Mouse (Mus musculus): Measurements from ENCODE around the gene 1520401A03Rik.

1520401A03Rik gene

DNA sequence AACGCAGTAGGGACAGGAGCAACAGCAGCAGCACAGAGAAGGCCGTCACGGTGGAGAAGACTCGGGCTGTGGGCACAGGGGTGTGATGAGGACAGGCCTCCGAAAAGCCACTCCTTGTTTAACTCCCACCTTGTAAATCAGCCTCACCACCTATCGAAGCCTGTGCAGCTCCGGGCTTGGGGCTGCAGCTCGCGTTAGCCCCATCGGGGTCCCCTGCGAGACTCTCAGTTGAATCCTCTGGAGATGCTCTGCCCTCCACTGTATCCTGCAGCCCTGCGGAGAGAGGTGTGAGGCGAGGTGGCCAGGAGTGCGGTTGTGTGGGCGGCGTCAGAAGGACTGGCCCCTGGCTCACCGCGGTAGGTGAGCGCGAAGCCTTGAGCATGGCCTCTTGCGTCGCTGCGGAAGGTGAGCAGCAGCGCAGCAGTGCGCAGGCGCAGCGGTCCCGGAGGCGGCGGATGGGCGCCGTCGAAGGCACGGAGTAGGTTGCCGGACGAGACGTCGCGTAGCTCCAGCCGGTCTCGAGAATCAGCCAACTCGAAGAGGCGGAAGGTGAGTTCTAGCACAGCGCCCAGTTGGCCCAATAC, 19.7 kb upstream of the 1520401A03Rik start:
- DNase-seq, result no peak

DNA sequence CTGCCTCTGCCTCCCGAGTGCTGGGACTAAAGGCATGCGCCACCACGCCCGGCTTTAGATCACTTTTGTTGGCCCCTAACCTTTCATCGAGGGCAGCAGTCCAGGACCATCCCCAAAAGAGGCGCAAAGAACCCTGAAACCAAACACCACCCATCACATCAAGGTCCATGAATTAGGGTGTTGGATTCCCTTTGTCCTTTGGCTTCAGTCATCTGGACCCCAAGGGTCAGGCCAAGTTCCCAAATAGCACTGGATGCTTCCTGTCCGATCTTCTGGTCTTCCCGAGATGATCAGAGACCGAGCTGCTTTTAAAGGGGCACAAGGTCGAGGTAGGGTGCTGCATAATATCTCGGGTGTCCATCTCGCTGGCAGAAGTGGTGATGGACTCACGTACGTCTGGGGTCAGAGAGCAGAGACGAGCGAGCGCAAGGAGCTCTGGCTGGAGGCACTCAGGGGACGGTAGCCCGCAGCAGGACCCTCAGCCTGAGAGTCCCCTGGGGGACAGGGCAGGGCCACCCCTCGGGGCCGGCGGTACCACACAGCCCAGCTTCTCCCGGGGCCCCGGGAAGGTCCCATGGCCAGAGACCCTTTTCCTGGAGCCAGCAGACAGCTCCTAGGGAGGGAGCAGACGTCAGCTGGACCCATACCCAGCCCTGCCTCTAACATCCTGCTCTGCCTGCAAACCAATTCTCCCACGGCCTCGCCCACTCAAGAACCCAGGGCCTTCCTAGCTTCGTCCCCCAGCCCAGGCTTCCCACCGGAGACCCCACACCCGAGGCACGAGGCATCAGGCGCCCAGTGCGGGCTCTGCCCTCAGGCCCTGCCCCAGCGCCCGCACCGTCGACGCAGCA, 19.0 kb upstream of the 1520401A03Rik start:
- no peak for DNase-seq

DNA sequence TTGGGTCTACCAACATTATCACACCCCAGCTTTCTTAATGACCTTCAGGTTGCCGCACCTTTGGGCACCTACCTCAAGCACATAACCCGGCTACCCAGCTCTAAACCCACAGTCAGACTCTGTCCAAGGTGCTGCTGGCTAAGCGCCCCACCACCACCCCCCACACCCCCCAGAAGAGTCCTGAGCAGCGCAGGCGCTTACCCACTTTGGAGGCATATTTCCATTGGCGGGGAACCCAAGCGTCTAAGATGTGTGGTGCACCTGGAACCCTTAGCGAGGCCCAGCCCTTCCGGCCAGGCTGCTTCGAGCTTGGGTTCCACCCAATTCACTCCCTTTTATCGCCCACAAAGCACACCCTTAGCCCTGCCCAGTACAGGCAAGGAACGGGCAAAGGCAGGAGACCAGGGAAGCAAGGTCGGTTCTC, 18.0 kb upstream of the 1520401A03Rik start, which contains the start of gene Paqr4:
Paqr4 (minus strand) TSS at position 270 of the 424 bp plus-strand sequence.
- no peak for DNase-seq

GRCm38 (mm10) chr17:23740136-23740584, 17.6 kb upstream of the 1520401A03Rik start:
- DNase-seq, result peak; percentile 96

DNA sequence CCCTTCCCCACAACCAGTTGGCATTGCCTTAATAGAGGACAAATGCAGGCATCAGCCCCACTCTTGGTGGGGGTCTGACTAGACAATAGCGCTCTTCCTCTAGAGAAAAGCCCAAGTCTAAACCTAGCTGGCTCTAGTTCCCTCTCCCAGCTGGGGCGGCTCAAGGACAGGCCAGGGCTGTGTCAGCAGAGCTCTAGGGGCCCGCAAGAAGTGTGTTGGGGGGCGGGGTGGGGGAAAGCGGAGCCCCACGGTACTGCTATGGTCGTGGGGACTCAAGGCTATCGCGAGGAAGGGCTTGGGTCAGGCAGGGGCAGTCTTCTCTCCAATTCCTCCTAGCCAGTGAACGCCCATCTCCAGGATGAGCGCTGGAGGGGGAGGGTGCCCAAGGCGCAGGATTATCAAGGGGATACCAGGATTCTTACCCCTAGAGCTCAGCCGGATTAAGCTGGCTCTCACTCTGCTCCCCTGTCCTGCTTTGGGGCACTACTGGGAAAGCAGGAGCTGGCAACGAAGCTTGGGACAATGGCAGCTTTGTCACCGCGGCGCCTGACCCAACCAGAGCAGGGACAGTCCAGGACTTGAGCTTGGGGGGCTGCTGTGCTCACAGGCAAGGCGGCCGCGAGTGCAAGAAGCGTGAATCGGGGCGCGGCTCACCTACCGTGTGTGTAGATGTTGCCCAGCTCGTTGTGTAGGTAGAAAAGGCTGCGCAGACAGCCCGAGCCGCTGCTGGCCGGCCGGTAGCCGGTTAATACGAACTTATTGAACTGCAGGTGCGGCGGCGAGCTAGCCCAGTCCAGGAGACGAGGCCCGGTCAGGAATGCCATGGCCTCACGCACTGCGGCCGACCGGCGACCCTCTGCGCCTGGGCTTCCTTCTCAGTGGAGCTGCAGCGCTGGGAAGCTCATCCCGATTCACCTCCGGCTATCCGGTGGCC, 16.9 kb upstream of the 1520401A03Rik start:
- DNase-seq, result peak; percentile 54

DNA sequence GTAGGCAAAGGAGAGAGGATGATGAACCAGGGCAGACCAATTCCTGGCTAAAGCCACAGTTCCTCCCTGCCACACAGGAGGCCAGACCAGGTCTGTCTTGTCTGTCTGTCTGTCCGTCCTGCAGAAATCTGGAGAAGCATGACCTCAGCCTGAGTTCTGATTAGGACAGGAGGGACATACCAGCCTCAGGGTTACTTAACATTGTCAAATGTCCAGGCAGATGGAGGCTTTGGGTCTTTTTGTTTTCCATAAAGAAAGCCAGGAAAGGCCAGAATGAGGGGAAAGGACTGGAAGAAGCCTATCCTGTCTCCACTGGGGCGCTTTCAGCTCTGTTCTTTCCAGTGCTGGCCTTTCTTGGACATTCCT, 16.2 kb upstream of the 1520401A03Rik start:
- no peak for DNase-seq

DNA sequence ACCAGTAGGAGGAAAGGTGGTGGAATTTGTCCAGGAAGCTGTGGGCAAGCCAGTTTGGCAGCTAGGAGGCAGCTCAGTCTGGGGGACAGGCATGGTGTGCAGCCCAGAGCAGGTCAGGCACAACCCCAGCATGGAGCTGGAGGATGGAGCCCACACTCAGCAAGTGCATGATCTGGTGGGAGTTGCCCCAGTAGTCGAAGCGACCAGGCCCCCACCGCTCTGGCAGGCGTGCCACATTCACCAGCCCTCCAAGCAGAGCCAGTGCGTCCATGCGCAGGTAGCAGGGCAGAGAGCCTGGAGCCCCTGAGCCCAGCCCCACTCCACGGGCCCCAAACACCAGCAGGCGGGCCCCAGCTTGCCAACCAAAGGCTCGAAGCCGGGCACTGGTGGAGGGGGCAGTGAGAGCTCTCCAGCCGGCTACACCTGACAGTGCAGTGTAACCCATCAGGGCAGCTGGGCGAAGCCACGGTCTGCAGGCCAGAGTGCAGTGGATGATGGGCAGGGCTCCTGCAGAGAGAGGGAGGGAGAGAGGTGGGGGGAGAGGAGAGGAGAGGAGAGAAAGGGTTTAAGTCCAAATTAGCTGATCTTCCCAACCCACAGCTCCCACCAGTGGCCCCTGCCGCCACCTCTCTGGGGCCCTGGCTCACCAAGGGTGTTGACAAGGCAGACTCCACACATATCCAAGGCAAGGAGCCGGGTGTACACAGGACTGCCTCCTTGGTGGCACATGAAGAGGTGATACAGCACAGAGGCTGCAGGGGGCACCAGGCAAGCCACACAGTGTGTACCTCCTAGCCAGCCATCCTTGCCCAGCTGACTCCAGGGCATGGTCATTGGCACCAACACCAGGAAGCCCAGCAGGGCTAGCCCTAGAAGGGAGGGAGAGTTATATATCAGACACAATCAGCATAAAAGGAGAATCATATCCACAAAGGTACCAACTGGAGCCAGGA, 15.2 kb upstream of the 1520401A03Rik start:
- DNase-seq, result no peak

GRCm38 (mm10) chr17:23734341-23734740, 11.8 kb upstream of the 1520401A03Rik start:
- no peak for DNase-seq

DNA sequence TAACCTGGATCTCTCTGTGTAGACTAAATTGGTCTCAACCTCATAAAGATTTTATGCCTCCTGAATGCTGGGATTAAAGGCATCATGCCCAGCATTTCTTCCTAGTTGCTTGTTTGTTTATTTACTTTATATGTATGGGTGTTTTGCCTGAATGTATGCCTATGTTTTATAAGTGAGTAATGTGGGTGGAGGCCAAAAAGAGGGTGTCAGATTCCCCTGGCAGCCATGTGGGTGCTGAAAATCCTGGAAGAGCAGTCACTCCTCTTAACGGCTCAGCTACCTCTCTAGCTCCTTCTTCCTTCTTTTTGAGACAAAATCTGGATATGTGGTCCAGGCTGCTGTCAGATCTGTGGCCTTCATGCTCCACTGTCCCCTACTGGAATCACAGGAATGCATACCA, 7.9 kb upstream of the 1520401A03Rik start:
- DNase-seq, result no peak

GRCm38 (mm10) chr17:23726758-23727142, 4.2 kb upstream of the 1520401A03Rik start:
- DNase-seq, result peak; percentile 67

GRCm38 (mm10) chr17:23725999-23726757, 3.6 kb upstream of the 1520401A03Rik start, which contains the start of gene Pkmyt1:
Pkmyt1 (plus strand) TSS chr17:23726336.
- DNase-seq, result peak; percentile 95

GRCm38 (mm10) chr17:23725477-23725876, 2.9 kb upstream of the 1520401A03Rik start:
- no peak for DNase-seq

DNA sequence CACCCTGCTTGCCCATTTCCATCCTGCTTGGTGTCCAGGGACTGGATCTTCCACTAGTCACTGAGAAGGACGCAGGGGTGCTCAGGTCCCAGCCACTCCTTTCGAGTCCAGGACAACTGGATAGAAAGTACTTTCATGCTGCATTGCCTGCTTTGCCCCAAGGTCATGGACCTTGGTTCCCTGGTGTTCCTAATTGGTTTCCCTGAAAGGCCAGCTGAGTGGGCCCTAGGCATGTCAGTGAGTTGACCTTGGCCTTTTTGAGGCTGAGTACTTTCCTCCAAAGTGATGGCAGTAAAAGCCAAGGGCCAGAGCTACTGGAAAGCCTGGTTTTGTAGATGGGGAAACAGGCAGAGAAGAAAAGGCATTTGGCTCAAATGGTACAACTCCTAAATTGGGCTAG, 697 bp downstream of the 1520401A03Rik start:
- no peak for DNase-seq

DNA sequence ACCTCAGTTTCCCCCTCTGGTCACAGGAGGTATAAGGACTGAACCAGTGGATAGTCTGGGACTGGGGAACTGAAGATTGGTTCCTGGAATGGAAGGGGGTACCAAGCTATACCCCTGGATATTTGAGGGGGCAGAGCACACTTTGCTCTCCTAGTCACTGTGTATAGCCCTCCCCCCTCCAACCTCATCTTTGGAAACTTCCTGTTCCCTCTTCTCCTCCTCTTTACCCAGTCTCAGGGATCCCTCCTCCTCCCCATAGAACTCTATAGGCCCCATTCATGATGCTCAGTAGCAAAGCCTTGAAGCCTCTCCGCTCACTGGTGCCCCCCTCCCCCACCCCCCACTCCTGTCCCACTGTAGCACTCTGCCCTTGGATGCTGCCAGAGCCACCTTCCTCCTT, 3.1 kb downstream of the 1520401A03Rik start:
- DNase-seq, result no peak

DNA sequence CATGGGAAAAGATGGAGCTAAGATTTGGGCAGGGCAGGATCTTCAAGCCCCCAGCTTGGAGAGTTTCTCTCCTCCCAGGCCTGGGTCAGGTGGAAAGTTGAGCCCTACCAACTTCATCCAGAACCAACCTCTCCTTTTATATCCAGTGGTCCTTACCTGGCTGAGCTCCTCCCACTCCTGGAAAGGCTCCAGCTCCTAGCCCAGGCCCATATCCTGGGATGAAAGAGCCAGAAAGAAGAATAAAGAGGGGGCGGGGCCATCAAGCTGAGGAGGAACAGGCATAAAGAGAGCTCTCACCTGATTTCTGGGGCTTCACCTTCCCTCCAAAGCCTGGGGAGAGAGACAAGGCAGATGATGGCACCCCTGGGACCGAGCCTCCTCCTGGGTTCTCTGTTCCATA, 5.6 kb downstream of the 1520401A03Rik start:
- no peak for DNase-seq

DNA sequence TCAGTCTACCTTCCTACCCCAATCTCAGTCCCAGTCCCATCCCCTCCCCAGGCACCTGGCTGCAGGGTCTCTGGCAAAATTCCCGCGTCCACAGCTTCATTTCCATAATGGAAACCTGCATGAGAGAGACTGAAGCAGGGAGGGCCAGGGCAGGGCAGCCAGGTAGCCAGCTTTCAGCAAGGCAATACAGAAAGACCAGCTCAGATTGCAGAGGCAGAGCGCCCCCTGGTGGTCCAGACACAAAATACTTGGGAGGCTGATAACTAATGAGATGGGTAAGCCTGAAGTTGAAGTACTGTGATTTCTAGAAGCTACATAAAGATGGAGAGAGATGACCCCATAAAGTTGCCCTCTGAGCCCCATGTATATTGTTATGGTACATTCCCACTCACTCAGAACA, 16.4 kb downstream of the 1520401A03Rik start:
- DNase-seq, result peak; percentile 70

GRCm38 (mm10) chr17:23705525-23706104, 17.0 kb downstream of the 1520401A03Rik start:
- no peak for DNase-seq

DNA sequence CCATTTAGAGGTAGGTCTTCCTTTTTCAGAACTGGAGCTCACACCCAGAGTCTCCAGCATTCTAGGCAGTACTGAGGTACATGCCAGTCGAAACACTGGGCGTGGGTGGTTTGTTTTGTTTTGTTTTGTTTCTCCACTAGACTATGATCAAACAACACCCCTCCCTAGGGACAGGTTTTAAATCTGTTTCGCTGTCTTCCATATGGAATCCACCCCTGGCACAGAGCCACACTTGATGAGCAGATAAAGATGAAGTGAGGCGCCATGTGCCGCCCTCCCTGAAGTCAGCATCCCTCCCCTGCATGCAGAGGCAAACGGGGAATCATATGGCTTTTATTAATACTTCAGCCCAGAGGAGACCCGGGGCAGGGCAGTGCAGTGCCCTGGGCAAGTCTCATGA, 17.8 kb downstream of the 1520401A03Rik start:
- DNase-seq, result peak; percentile 42

DNA sequence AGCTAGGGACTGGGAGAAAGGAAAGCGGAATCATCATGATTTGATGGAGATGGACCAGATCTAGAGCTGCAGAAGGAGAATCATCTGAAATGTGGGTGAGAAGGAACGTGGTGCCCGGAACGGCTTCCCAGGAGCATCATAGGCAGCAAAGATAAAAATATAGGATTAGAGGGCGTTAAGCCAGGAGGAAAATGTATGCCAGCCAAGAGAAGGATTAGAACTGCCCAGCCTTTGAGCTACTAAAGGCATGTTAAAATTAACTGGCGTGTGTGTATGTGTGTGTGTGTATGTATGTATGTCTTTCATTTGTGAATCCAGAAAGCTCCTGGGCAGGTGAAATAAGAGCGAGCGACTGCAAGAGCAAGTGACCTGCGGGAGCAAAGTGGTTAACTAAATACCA, 19.3 kb downstream of the 1520401A03Rik start:
- peak; percentile 28 for DNase-seq

DNA sequence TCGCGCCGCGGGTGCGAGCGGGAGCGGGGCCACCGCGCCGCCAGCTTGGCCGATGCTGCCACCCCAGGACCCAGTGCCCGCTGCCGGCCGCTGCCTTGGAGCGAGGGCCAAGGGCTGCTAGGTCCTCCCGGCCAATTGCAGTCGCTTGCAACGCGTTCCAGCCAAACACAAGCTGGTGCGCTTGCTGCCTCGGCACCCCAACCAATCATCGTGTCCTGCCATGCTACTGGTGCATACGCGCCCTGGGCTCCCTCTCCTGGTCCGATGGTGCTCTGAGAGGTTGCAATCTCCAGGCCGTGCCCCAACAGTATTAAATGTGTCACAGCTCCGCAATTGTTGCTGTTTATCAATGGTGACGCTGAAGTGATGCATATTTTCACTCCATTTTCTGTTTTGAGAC, 22.5 kb downstream of the 1520401A03Rik start:
- DNase-seq, result peak; percentile 94

All from right cerebral cortex, adult 18-20 months (tissue).